Mouse (Mus musculus): ENCODE data around the gene 4921507P07Rik. TPM values are rescaled to one million over a fixed set of nuclear protein-coding genes. Genes with fewer than 3 reads are reported as not detected.

4921507P07Rik gene
- 1.4 and 1.6 TPM in 2 replicates for total RNA-seq (2014; fragmentation: Nextera tagmentation)
- 1.9 and 2.0 TPM in 2 replicates for total RNA-seq (2017)

- peak; percentile 96 for ATAC-seq (replicated peaks; ENCODE audit: low FRiP score, low TSS enrichment, poor library complexity, severe bottlenecking)
Measured at GRCm38 (mm10) chr6:50596301-50597211, at the start of gene 4921507P07Rik. Gene 4921507P07Rik (minus strand): TSS chr6:50596632.

DNA sequence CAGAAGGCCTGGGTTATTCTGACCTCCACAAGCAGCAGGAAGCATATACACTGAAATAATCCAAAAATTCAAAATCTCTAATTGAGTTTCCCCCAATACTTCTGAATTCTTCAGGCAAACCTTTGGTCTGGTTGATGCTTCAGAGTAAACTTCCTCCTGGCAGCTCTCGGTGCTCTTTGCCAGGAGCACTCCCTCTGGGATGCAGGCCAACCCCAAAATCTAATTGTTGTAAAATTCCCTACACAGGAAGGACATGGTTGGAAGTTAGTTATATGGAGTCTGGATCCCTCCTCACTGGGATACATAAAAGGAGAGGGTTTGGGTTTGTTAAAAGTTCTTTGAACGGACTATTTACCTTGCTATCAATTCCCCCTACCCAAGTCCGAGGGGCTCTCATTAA is 48.3 kb upstream of the 4921507P07Rik start:
- no peak for ATAC-seq (replicated peaks; ENCODE audit: low FRiP score, low TSS enrichment, poor library complexity, severe bottlenecking)

- no peak for ATAC-seq (replicated peaks; ENCODE audit: low FRiP score, low TSS enrichment, poor library complexity, severe bottlenecking)
Measured at GRCm38 (mm10) chr6:50641898-50642297, 45.5 kb upstream of the 4921507P07Rik start.

DNA sequence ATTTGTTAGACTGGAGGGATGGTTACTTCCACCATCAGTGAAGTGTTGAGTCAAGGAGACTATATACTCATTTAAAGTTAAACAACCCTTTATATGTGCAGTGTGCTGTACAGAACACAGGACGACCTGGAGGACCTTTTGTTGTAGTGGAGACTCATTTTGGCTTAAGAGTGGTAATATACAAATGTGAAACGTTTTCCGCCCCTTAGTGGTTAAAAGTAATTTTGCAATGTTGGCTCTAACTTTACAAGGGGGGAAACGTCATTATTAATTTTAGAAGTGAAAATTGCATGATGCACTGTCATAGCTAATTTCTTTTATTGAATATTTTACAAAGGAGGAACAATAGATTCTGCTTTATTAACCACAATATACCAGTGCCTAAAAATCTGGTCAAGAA is 43.9 kb upstream of the 4921507P07Rik start:
- no peak for ATAC-seq (replicated peaks; ENCODE audit: low FRiP score, low TSS enrichment, poor library complexity, severe bottlenecking)

DNA sequence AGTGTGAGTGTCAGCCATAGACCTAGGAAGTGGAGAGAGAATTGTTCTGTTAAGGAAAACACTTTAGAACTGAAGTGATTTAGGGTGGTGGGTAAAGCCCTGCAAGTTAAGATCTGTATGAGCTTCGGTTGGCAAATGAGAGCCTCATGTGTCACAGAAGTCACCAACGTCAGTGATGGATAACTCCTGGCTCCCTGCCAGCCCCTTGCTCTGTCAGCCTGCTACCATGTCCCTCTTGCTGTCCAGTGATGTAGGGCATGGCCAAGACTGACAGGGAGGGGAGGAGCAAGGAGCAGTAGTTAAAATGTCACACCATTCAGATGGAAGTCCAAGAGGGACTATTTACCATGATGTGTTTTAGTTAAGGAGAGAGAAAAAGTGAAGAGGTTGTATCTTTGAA is 43.2 kb upstream of the 4921507P07Rik start:
- ATAC-seq (replicated peaks; ENCODE audit: low FRiP score, low TSS enrichment, poor library complexity, severe bottlenecking), result no peak

DNA sequence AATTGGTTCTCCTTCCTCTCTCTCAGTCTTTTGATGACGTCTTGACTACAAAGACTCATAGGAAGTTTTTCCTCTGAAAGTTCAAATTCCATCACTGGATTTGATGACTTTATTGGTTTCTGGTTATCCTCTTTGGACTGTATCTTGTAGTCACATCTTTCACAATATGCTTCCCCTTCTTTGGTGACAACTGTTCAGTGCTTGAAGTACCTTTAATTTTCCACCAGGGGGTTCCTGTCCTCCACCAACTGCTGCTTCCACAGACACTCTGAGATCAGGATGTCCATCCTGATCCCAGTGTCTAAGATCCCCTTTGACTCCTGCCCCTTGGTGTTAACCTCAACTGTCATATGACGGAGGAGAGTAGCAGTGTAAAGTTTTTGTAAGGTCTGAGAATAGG is 29.7 kb upstream of the 4921507P07Rik start:
- peak; percentile 71; the same call in 1 of the 2 replicates for ATAC-seq (replicated peaks; ENCODE audit: low FRiP score, low TSS enrichment, poor library complexity, severe bottlenecking)

DNA sequence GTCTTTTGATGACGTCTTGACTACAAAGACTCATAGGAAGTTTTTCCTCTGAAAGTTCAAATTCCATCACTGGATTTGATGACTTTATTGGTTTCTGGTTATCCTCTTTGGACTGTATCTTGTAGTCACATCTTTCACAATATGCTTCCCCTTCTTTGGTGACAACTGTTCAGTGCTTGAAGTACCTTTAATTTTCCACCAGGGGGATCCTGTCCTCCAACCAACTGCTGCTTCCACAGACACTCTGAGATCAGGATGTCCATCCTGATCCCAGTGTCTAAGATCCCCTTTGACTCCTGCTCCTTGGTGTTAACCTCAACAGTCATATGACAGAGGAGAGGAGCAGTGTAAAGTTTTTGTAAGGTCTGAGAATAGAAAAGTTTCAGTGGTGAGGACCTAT is 21.8 kb upstream of the 4921507P07Rik start:
- ATAC-seq (replicated peaks; ENCODE audit: low FRiP score, low TSS enrichment, poor library complexity, severe bottlenecking), result 0 out of 2 replicates have a peak, but pooled peaks have one; percentile 50

- peak; percentile 58 for ATAC-seq (replicated peaks; ENCODE audit: low FRiP score, low TSS enrichment, poor library complexity, severe bottlenecking)
Measured at GRCm38 (mm10) chr6:50601620-50602019, 5.2 kb upstream of the 4921507P07Rik start.

- no peak for ATAC-seq (replicated peaks; ENCODE audit: low FRiP score, low TSS enrichment, poor library complexity, severe bottlenecking)
Measured at GRCm38 (mm10) chr6:50598560-50598959, 2.1 kb upstream of the 4921507P07Rik start.

DNA sequence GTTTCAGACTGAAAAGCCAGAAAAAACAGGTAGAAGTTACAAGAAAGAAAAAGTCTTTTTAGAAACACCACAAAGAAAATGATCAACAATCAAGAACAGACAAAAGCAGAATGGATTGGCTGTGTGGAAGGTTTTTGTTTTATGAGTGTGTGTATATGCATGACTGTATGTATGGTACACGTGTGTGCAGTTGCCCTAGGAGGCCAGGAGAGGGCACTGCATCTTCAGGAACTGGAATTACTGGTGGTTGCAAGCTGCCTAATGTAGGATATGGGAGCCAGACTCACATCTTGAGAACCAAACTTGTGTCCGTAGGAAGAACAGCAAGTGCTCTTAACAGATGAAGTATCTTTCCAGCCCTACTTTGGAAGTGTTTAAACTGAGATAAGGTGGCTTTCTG is 2.1 kb downstream of the 4921507P07Rik start:
- ATAC-seq (replicated peaks; ENCODE audit: low FRiP score, low TSS enrichment, poor library complexity, severe bottlenecking), result no peak

GRCm38 (mm10) chr6:50593334-50593845 is 3.0 kb downstream of the 4921507P07Rik start:
- no peak for ATAC-seq (replicated peaks; ENCODE audit: low FRiP score, low TSS enrichment, poor library complexity, severe bottlenecking)

- ATAC-seq (replicated peaks; ENCODE audit: low FRiP score, low TSS enrichment, poor library complexity, severe bottlenecking), result peak; percentile 77
Measured at GRCm38 (mm10) chr6:50590234-50590633, 6.2 kb downstream of the 4921507P07Rik start.

GRCm38 (mm10) chr6:50588251-50588650 is 8.2 kb downstream of the 4921507P07Rik start:
- ATAC-seq (replicated peaks; ENCODE audit: low FRiP score, low TSS enrichment, poor library complexity, severe bottlenecking), result 0 out of 2 replicates have a peak, but pooled peaks have one; percentile 49

GRCm38 (mm10) chr6:50587412-50587811 is 9.0 kb downstream of the 4921507P07Rik start:
- ATAC-seq (replicated peaks; ENCODE audit: low FRiP score, low TSS enrichment, poor library complexity, severe bottlenecking), result no peak

- ATAC-seq (replicated peaks; ENCODE audit: low FRiP score, low TSS enrichment, poor library complexity, severe bottlenecking), result no peak
Measured at GRCm38 (mm10) chr6:50586316-50586715, 10.1 kb downstream of the 4921507P07Rik start.

DNA sequence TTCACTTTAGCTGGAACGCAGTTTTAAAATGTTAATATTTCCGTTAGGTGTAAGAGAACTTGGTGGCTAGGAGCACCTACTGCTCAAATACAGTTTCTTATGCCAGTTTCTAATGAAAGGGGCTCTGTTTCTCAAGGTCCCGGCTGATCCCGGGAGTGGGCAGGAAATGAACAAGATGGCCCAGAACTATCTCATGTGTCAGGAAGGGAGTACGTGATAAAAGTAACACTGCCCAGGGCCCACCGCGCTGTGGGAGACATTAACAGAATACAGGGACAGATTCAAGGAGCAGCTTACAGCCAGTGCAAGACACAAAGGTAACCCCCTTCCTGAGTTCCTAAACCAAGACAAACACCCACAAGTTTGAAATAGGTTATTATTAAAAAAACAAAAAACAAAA is 10.7 kb downstream of the 4921507P07Rik start:
- ATAC-seq (replicated peaks; ENCODE audit: low FRiP score, low TSS enrichment, poor library complexity, severe bottlenecking), result no peak

GRCm38 (mm10) chr6:50571661-50572060 is 24.8 kb downstream of the 4921507P07Rik start:
- no peak for ATAC-seq (replicated peaks; ENCODE audit: low FRiP score, low TSS enrichment, poor library complexity, severe bottlenecking)

- ATAC-seq (replicated peaks; ENCODE audit: low FRiP score, low TSS enrichment, poor library complexity, severe bottlenecking), result no peak
Measured at GRCm38 (mm10) chr6:50566997-50567255, 29.5 kb downstream of the 4921507P07Rik start.

GRCm38 (mm10) chr6:50566141-50566996 is 30.1 kb downstream of the 4921507P07Rik start, which contains the start of gene Cycs:
Gene Cycs (minus strand): TSS chr6:50566538.
- peak; percentile 98 for ATAC-seq (replicated peaks; ENCODE audit: low FRiP score, low TSS enrichment, poor library complexity, severe bottlenecking)

GRCm38 (mm10) chr6:50563651-50564050 is 32.8 kb downstream of the 4921507P07Rik start:
- ATAC-seq (replicated peaks; ENCODE audit: low FRiP score, low TSS enrichment, poor library complexity, severe bottlenecking), result no peak
